Mouse (Mus musculus): ENCODE measurements at regions not wholly inside any gene's neighbourhood (a gene's known extent, or its start where the extent isn't known, plus 50 kb on each side); places are given as distances from the start of the nearest gene placed in this dataset.

DNA sequence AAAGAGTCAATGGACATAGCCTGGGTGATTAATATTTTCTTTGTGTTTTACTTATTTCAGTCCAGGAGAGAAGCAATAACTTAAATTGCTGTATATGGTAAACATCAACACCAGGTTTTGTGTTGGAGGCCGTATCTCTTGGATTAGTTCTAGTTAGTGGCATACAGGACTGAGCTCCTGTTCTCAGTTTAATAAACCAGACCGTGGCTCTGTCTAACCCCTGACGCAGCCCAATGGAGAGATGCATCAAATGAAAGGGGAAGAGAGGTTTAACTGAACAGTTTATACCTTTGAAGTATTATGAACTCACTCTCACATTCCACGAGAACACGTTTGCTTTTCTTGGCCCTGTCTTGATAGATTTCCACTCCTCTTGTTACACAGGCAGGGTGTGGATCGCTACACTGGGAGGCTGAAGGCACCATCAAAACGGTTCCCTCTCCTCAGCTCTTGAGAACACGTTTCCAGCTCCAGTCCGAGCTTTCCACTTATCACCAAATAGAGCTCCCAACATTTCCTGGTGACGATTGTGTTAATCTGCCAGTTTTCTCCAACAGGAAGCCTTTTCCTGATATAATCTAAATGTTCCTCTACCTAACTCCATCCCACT is 54.0 kb upstream of the Cerkl start:
- H3K9me3 ChIP-seq (replicated peaks) = no peaks in the 10 kb centered on the region
- H3K4me3 ChIP-seq (ENCODE audit: low read depth, low read length) = no peak overlapping the region
- no peaks in the 10 kb centered on the region for H3K27me3 ChIP-seq (ENCODE audit: insufficient read depth, low read length)
- TF ChIP-seq POLR2AphosphoS5 (IDR thresholded peaks at IDR 0.05; ENCODE audit: insufficient replicate concordance, low read depth, low read length) = no peak
- TF ChIP-seq GATA2 (IDR thresholded peaks at IDR 0.05; ENCODE audit: borderline replicate concordance, low read depth, low read length) = no peak
- TF ChIP-seq CTCF (IDR thresholded peaks at IDR 0.05; ENCODE audit: low read depth, low read length) = no peak
- no peak for TF ChIP-seq TAL1 (conservative IDR thresholded peaks at IDR 0.05; ENCODE audit: low read depth, low read length)
- no peak for TF ChIP-seq GATA1 (IDR thresholded peaks at IDR 0.05; ENCODE audit: borderline replicate concordance, low read length)
- ATAC-seq (ENCODE audit: extremely low read depth, insufficient number of reproducible peaks, low FRiP score, poor library complexity, severe bottlenecking) (no peak), DNase-seq (ENCODE audit: low spot score) (no peak)
- H3K4me1 ChIP-seq (ENCODE audit: insufficient read depth, low read depth, low read length) = peaks cover 7% of the 10 kb centered on the region
- H3K36me3 ChIP-seq (replicated peaks) = no peaks in the 10 kb centered on the region

DNA sequence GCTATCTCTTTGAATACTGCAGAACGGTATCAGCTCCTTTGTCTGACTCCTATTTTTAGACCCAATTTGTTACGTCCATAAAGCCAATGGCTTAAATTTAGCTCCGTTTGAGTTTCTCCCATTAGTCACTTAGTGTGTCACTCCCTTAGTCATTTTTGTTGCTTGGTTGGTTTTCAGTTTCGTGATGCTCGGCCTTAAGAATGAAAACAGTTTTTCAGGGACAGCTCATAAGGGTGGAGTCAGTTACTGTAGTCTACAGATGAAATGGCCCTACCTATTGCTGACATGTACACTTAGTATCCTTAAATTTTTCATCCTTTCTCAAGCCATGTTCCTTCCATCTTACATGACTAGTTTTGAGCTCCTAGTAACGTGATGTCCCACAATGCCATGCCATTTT is 54.5 kb upstream of the Cerkl start:
- ATAC-seq (ENCODE audit: extremely low read depth, insufficient number of reproducible peaks, low FRiP score, poor library complexity, severe bottlenecking) (no peak), DNase-seq (ENCODE audit: low spot score) (no peak)
- Histone ChIP-seq H3K4me3 (ENCODE audit: low read depth, low read length) (no peak overlapping the region), H3K9me3 (replicated peaks) (no peaks in the 10 kb centered on the region), H3K27me3 (ENCODE audit: insufficient read depth, low read length) (no peaks in the 10 kb centered on the region), H3K4me1 (ENCODE audit: insufficient read depth, low read depth, low read length) (peaks cover 7% of the 10 kb centered on the region), H3K36me3 (replicated peaks) (no peaks in the 10 kb centered on the region)
- TF ChIP-seq GATA1 (IDR thresholded peaks at IDR 0.05; ENCODE audit: borderline replicate concordance, low read length) (no peak), CTCF (IDR thresholded peaks at IDR 0.05; ENCODE audit: low read depth, low read length) (no peak), GATA2 (IDR thresholded peaks at IDR 0.05; ENCODE audit: borderline replicate concordance, low read depth, low read length) (no peak), POLR2AphosphoS5 (IDR thresholded peaks at IDR 0.05; ENCODE audit: insufficient replicate concordance, low read depth, low read length) (no peak), TAL1 (conservative IDR thresholded peaks at IDR 0.05; ENCODE audit: low read depth, low read length) (no peak)

DNA sequence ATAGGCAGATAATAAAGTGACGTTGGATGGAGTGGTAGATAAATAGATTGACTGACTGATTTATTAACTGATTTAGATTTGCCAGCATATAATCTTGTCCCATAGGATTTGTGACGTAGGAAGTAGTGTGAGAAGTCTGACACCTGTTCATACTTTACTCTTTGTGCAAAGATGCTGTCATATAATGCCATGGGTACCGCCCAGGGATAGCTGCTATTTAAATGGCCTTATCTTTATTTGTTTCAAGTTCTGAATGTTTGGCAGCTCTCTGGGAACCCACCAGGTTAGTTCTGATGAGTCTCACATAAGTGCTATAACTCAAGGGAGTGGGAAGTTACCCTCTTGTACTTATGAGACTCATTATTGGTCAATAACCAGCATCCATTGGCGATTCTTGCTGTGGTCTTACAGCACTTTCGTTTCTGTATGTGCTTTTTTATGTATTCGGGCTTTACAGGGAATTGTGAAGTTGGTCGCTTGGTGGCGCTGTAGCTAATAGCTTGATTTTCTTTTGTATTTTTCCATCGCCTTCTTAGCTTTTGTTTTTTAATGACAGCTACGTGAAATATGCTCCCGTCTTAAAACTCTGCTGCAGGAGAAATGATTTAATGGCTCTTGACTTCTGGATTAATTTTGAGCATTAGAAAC is 55.2 kb upstream of the Cerkl start:
- peak; percentile 54; the same call in 1 of the 2 replicates for ATAC-seq (ENCODE audit: extremely low read depth, insufficient number of reproducible peaks, low FRiP score, poor library complexity, severe bottlenecking)
- peaks cover 7% of the 10 kb centered on the region for H3K4me1 ChIP-seq (ENCODE audit: insufficient read depth, low read depth, low read length)

DNA sequence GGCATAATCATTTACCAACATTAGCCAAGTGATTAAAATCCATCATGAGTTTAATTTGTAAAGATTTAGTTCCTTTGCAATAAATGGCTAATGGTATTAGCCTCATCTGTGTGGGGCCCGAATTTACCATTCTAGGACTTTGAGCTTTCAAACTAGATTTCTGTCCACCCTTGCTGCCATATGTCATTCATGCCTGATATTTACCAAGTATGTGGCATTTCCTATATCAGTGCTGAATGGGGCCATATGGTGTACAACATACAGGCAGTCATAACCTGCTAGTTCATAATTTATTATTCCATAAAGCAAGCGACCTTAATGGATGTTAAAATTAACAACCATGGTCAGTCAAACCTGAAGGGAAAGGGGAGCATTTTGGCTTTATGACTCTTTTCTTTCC is 55.8 kb upstream of the Cerkl start:
- no peak for DNase-seq (ENCODE audit: low spot score)
- no peaks in the 10 kb centered on the region for H3K9me3 ChIP-seq (replicated peaks)
- no peak overlapping the region for H3K4me3 ChIP-seq (ENCODE audit: low read depth, low read length)
- TF ChIP-seq TAL1 (conservative IDR thresholded peaks at IDR 0.05; ENCODE audit: low read depth, low read length) (no peak), GATA1 (IDR thresholded peaks at IDR 0.05; ENCODE audit: borderline replicate concordance, low read length) (no peak), POLR2AphosphoS5 (IDR thresholded peaks at IDR 0.05; ENCODE audit: insufficient replicate concordance, low read depth, low read length) (no peak), CTCF (IDR thresholded peaks at IDR 0.05; ENCODE audit: low read depth, low read length) (no peak), GATA2 (IDR thresholded peaks at IDR 0.05; ENCODE audit: borderline replicate concordance, low read depth, low read length) (no peak)
- no peaks in the 10 kb centered on the region for H3K27me3 ChIP-seq (ENCODE audit: insufficient read depth, low read length)
- peaks cover 7% of the 10 kb centered on the region for H3K4me1 ChIP-seq (ENCODE audit: insufficient read depth, low read depth, low read length)
- ATAC-seq (ENCODE audit: extremely low read depth, insufficient number of reproducible peaks, low FRiP score, poor library complexity, severe bottlenecking) = no peak
- no peaks in the 10 kb centered on the region for H3K36me3 ChIP-seq (replicated peaks)

More for the DNA sequence above, 55.2 kb upstream of the Cerkl start:
- no peak for DNase-seq (ENCODE audit: low spot score)
- Histone ChIP-seq H3K27me3 (ENCODE audit: insufficient read depth, low read length) (no peaks in the 10 kb centered on the region), H3K9me3 (replicated peaks) (no peaks in the 10 kb centered on the region), H3K4me3 (ENCODE audit: low read depth, low read length) (no peak overlapping the region), H3K36me3 (replicated peaks) (no peaks in the 10 kb centered on the region)
- TF ChIP-seq POLR2AphosphoS5 (IDR thresholded peaks at IDR 0.05; ENCODE audit: insufficient replicate concordance, low read depth, low read length) (no peak), CTCF (IDR thresholded peaks at IDR 0.05; ENCODE audit: low read depth, low read length) (peak; percentile 36; the same call in 1 of the 2 replicates)

DNA sequence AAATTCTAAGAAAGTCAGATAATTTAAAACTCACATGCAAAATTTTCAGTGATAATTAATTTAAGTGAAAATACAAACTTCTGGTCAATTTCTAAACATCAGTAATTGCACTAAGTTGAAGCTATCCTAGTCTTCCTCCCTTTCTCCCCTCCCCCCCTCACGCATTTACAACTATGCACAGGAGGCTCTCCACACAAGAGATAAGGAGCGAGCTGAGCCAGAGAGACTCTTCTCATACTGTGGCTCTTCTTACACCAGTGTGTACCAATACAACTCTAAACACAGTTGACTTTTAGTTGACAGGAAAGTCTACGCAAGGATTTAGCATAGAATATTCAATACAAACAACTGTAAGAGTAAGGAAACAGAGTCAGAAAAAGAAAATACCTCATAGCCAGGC is 57.1 kb upstream of the Cerkl start:
- no peaks in the 10 kb centered on the region for H3K9me3 ChIP-seq (replicated peaks)

DNA sequence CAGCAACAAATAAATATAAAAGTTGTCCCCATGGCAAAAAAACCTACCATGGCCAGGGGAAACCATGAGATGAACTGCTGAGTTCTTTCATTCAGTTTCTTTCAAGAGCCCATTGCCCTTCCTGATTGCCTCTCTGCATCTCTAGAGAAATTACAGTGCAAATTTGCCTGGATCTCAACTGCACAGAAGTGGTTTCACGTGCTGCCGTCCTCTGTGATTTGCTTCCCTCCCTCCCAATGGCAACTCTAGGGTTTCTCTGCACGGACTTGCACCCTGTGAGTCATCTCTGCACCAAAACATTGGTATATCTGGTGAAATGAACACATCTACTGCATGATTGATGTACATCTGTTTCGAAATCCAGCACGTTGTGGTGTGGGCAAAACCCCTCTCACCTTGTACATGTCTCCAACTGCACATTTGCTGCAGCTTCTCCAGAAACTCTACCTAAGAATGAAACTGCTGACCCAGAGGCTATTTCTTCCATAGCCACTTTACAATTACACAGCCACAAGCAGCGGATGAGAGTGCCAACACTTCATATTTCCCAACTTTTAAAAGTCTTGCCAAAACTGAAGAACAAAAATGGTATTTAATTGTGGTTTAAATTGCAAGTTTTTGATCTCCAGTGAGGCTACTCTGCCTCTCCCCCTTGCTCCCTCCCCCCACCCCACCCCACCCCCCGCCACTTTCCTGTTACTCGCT is 61.6 kb upstream of the Cerkl start:
- H3K27me3 ChIP-seq (ENCODE audit: insufficient read depth, low read length) = peaks cover 10% of the 10 kb centered on the region
- ATAC-seq (ENCODE audit: extremely low read depth, insufficient number of reproducible peaks, low FRiP score, poor library complexity, severe bottlenecking) = no peak
- H3K9me3 ChIP-seq (replicated peaks) = no peaks in the 10 kb centered on the region
- TF ChIP-seq GATA1 (IDR thresholded peaks at IDR 0.05; ENCODE audit: borderline replicate concordance, low read length) (no peak), TAL1 (conservative IDR thresholded peaks at IDR 0.05; ENCODE audit: low read depth, low read length) (no peak), POLR2AphosphoS5 (IDR thresholded peaks at IDR 0.05; ENCODE audit: insufficient replicate concordance, low read depth, low read length) (no peak)
- no peak for DNase-seq (ENCODE audit: low spot score)
- H3K36me3 ChIP-seq (replicated peaks) = no peaks in the 10 kb centered on the region
- no peak overlapping the region for H3K4me3 ChIP-seq (ENCODE audit: low read depth, low read length)
- no peaks in the 10 kb centered on the region for H3K4me1 ChIP-seq (ENCODE audit: insufficient read depth, low read depth, low read length)

More for the DNA sequence above, 57.1 kb upstream of the Cerkl start:
- H3K27me3 ChIP-seq (ENCODE audit: insufficient read depth, low read length) = peaks cover 4% of the 10 kb centered on the region; the same call in 1 of the 2 replicates
- H3K36me3 ChIP-seq (replicated peaks) = no peaks in the 10 kb centered on the region
- no peak overlapping the region for H3K4me3 ChIP-seq (ENCODE audit: low read depth, low read length)
- DNase-seq (ENCODE audit: low spot score) (no peak), ATAC-seq (ENCODE audit: extremely low read depth, insufficient number of reproducible peaks, low FRiP score, poor library complexity, severe bottlenecking) (peak; percentile 28; the same call in 1 of the 2 replicates)
- TF ChIP-seq CTCF (IDR thresholded peaks at IDR 0.05; ENCODE audit: low read depth, low read length) (no peak), GATA1 (IDR thresholded peaks at IDR 0.05; ENCODE audit: borderline replicate concordance, low read length) (no peak), GATA2 (IDR thresholded peaks at IDR 0.05; ENCODE audit: borderline replicate concordance, low read depth, low read length) (no peak)
- H3K4me1 ChIP-seq (ENCODE audit: insufficient read depth, low read depth, low read length) = peaks cover 7% of the 10 kb centered on the region
